Mouse (Mus musculus) liver, embryonic 11.5 days (tissue): ENCODE measurements around the gene Zfp747. TPM values are rescaled to one million over a fixed set of nuclear protein-coding genes. Genes with fewer than 3 reads are reported as not detected.
"Not testable (repeated sequence)": the region's sequence is repeated elsewhere in the genome, so short reads cannot be mapped to it uniquely, and the experiment has no call there.

ENCODE experiments used
- ATAC-seq: fragments of 200-750 bp; cut with Nextera tagmentation; replicated peaks from 2 replicates; pipeline ENCODE4 v1.8.0; 2017; ENCODE audit warnings: moderate number of reproducible peaks, mild to moderate bottlenecking, moderate TSS enrichment, moderate library complexity; ENCODE audit not compliant: low FRiP score
- DNase-seq: peaks from one replicate; pipeline ENCODE4 v3.0.0-alpha.2; 2017; ENCODE audit warnings: low spot score
- H3K27ac ChIP-seq: fragments of 300-500 bp; sonication (generic); 2 replicates; pipeline ENCODE4 v1.5.1; 2014; ENCODE audit warnings: mild to moderate bottlenecking, low read depth, low read length, control low read depth
- H3K27me3 ChIP-seq: fragments of 300-500 bp; sonication (generic); replicated peaks from 2 replicates; pipeline ENCODE4 v1.6.1; 2014; ENCODE audit warnings: low read length, mixed read lengths; ENCODE audit not compliant: control insufficient read depth, insufficient read depth
- H3K36me3 ChIP-seq: fragments of 300-500 bp; sonication (generic); 2 replicates; pipeline ENCODE4 v1.6.1; 2014; ENCODE audit warnings: mild to moderate bottlenecking, low read length, moderate library complexity, mixed read lengths; ENCODE audit not compliant: control insufficient read depth, insufficient read depth
- H3K4me1 ChIP-seq: fragments of 300-500 bp; sonication (generic); replicated peaks from 2 replicates; pipeline ENCODE4 v1.6.1; 2014; ENCODE audit warnings: low read length, mixed read lengths; ENCODE audit not compliant: control insufficient read depth, insufficient read depth
- H3K4me2 ChIP-seq: fragments of 300-500 bp; sonication (generic); 2 replicates; pipeline ENCODE4 v1.6.1; 2014; ENCODE audit warnings: mild to moderate bottlenecking, control low read depth, moderate library complexity
- H3K4me3 ChIP-seq: fragments of 300-500 bp; sonication (generic); 2 replicates; pipeline ENCODE4 v1.5.1; 2014; ENCODE audit warnings: low read depth, low read length, control low read depth
- H3K9ac ChIP-seq: fragments of 300-500 bp; sonication (generic); 2 replicates; pipeline ENCODE4 v1.6.1; 2014; ENCODE audit warnings: low read depth, low read length, control low read depth
- H3K9me3 ChIP-seq: fragments of 300-500 bp; sonication (generic); 2 replicates; pipeline ENCODE4 v1.6.1; 2016; ENCODE audit warnings: low read length, inconsistent platforms, mixed read lengths; ENCODE audit not compliant: control insufficient read depth
- WGBS: fragments of 180-500 bp; shearing (Covaris S2); extraction: QIAGEN DNeasy Blood & Tissue Kit; methylation state at CpG from one replicate; pipeline ENCODE4 v1.1.7; 2014; 5-methylcytosine and 5-hydroxymethylcytosine counted together
- polyA plus RNA-seq: library from polyadenylated mRNA; unstranded; fragments of >200 nt; fragmentation: Nextera tagmentation; extraction: Ambion mirVana; gene quantifications from 2 replicates; pipeline ENCODE4 v1.2.1, GENCODE M21; 2014

Zfp747 gene
- polyA plus RNA-seq, 1 experiment from 2014 or later: 5.8 TPM

DNA sequence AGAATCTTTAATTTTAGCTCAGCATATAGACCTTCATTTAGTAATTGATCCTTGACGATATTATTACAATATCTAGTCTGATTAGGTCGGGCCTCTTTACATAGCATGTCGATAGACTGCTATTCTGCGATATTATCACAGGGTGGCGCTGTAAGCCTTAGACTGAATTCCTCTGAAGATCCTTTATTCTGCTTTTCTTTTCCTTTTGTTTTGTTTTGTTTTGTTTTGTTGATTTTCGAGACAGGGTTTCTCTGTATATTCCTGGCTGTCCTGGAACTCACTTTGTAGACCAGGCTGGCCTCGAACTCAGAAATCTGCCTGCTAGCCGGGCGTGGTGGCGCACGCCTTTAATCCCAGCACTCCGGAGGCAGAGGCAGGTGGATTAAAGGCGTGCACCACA, 13.4 kb downstream of the Zfp747 start:
- not testable (repeated sequence) for ATAC-seq

GRCm38 (mm10) chr7:127361449-127361848, 14.4 kb downstream of the Zfp747 start:
- H3K4me2 ChIP-seq: no peak overlapping the region
- no peak overlapping the region for H3K27ac ChIP-seq
- no peaks in the 10 kb centered on the region for H3K27me3 ChIP-seq
- H3K4me3 ChIP-seq: no peak overlapping the region
- H3K4me1 ChIP-seq: no peaks in the 10 kb centered on the region
- no peak overlapping the region for H3K9ac ChIP-seq
- no peaks in the 10 kb centered on the region for H3K36me3 ChIP-seq
- no peaks in the 10 kb centered on the region for H3K9me3 ChIP-seq
- no peak for ATAC-seq
- DNase-seq: no peak
- 51% methylated on average over 13 of the region's 13 CpGs for WGBS

More for the DNA sequence above, 13.4 kb downstream of the Zfp747 start:
- Histone ChIP-seq H3K4me2 (peak overlapping the region; percentile 36; the same call in 1 of the 2 replicates), H3K4me3 (peak overlapping the region; percentile 26; the same call in 1 of the 2 replicates)
- H3K9ac ChIP-seq, H3K9me3 ChIP-seq, DNase-seq, H3K4me1 ChIP-seq, H3K36me3 ChIP-seq, H3K27ac ChIP-seq, H3K27me3 ChIP-seq: not testable (repeated sequence)
- WGBS: 23% methylated on average over 13 of the region's 13 CpGs

DNA sequence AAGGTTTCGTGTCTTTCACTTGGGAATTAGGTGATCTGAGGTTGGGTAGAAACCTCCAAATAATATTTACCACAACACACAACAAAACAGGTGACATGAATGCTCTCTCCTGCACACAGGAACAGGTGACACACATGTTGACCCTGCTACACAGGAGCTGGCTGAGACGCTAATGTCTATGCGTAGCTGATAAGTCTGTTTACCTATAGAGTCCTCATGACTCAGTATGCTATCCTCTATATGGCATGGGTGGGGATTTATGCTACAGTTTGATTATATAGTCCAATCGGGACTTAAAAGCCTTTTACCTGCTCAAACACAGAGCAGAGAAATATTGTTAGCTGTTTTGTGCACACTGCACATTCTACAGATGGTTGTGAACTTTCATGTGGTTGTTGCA, 15.6 kb downstream of the Zfp747 start:
- Histone ChIP-seq H3K27ac (no peak overlapping the region), H3K4me3 (no peak overlapping the region), H3K36me3 (no peaks in the 10 kb centered on the region), H3K9me3 (no peaks in the 10 kb centered on the region), H3K27me3 (no peaks in the 10 kb centered on the region), H3K4me1 (no peaks in the 10 kb centered on the region), H3K9ac (0 out of 2 replicates have a peak overlapping the region, but pooled peaks have one; percentile 11), H3K4me2 (no peak overlapping the region)
- WGBS: 65% methylated on average over 4 of the region's 4 CpGs
- ATAC-seq (no peak), DNase-seq (no peak)

GRCm38 (mm10) chr7:127358472-127358871, 17.4 kb downstream of the Zfp747 start:
- no peak overlapping the region for H3K27ac ChIP-seq
- H3K9me3 ChIP-seq: no peaks in the 10 kb centered on the region
- H3K4me1 ChIP-seq: no peaks in the 10 kb centered on the region
- no peak overlapping the region for H3K9ac ChIP-seq
- no peaks in the 10 kb centered on the region for H3K36me3 ChIP-seq
- H3K4me3 ChIP-seq: no peak overlapping the region
- no peaks in the 10 kb centered on the region for H3K27me3 ChIP-seq
- WGBS: 59% methylated on average over 4 of the region's 4 CpGs
- DNase-seq: no peak
- ATAC-seq: no peak
- H3K4me2 ChIP-seq: no peak overlapping the region

- Histone ChIP-seq H3K27me3 (no peaks in the 10 kb centered on the region), H3K9ac (no peak overlapping the region), H3K4me2 (no peak overlapping the region), H3K9me3 (no peaks in the 10 kb centered on the region), H3K4me1 (no peaks in the 10 kb centered on the region), H3K4me3 (no peak overlapping the region), H3K27ac (no peak overlapping the region), H3K36me3 (no peaks in the 10 kb centered on the region)
- ATAC-seq (no peak), DNase-seq (no peak)
- 67% methylated on average over 2 of the region's 2 CpGs for WGBS
Measured at GRCm38 (mm10) chr7:127357871-127358270, 18.0 kb downstream of the Zfp747 start.

DNA sequence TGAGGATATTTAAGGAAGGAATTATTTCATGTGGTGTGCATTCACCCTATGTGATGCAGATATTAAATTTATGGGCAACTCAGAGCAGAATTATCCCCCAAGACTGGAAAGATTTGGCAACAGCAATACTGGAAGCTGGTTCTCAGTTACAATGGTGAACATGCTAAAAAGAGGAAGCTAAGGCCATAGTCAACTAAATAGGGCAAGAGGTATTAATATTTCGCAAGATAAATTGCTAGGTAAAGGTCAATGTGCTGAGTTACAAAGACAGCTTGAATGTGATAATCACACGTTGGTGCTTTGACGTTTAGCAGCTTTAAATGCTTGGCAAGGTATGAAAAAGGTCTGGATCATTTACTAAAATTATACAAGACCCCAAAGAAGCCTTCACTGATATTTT, 20.1 kb downstream of the Zfp747 start:
- 62% methylated on average over 3 of the region's 3 CpGs for WGBS

GRCm38 (mm10) chr7:127351230-127352004, 24.4 kb downstream of the Zfp747 start:
- H3K4me1 ChIP-seq: peaks cover 6% of the 10 kb centered on the region
- H3K27ac ChIP-seq: no peak overlapping the region
- no peaks in the 10 kb centered on the region for H3K9me3 ChIP-seq
- no peaks in the 10 kb centered on the region for H3K27me3 ChIP-seq
- no peak for ATAC-seq
- H3K36me3 ChIP-seq: no peaks in the 10 kb centered on the region
- DNase-seq: no peak
- no peak overlapping the region for H3K9ac ChIP-seq
- no peak overlapping the region for H3K4me3 ChIP-seq
- WGBS: 76% methylated on average over 5 of the region's 5 CpGs
- H3K4me2 ChIP-seq: no peak overlapping the region

More for the DNA sequence above, 20.1 kb downstream of the Zfp747 start:
- no peak overlapping the region for H3K4me3 ChIP-seq
- H3K27ac ChIP-seq: no peak overlapping the region
- no peaks in the 10 kb centered on the region for H3K9me3 ChIP-seq
- no peaks in the 10 kb centered on the region for H3K27me3 ChIP-seq
- H3K4me1 ChIP-seq: no peaks in the 10 kb centered on the region
- DNase-seq (no peak), ATAC-seq (no peak)
- no peaks in the 10 kb centered on the region for H3K36me3 ChIP-seq
- no peak overlapping the region for H3K9ac ChIP-seq
- no peak overlapping the region for H3K4me2 ChIP-seq

GRCm38 (mm10) chr7:127346676-127347075, 29.2 kb downstream of the Zfp747 start:
- DNase-seq (no peak), ATAC-seq (no peak)
- Histone ChIP-seq H3K27me3 (no peaks in the 10 kb centered on the region), H3K4me3 (peak overlapping the region; percentile 90), H3K36me3 (peaks cover 6% of the 10 kb centered on the region), H3K4me2 (peak overlapping the region; percentile 70), H3K27ac (no peak overlapping the region; the same call in 1 of the 2 replicates), H3K4me1 (peaks cover 23% of the 10 kb centered on the region), H3K9ac (peak overlapping the region; percentile 86), H3K9me3 (no peaks in the 10 kb centered on the region)
- WGBS: 17% methylated on average over 8 of the region's 8 CpGs
